In the genomic region with DNA sequence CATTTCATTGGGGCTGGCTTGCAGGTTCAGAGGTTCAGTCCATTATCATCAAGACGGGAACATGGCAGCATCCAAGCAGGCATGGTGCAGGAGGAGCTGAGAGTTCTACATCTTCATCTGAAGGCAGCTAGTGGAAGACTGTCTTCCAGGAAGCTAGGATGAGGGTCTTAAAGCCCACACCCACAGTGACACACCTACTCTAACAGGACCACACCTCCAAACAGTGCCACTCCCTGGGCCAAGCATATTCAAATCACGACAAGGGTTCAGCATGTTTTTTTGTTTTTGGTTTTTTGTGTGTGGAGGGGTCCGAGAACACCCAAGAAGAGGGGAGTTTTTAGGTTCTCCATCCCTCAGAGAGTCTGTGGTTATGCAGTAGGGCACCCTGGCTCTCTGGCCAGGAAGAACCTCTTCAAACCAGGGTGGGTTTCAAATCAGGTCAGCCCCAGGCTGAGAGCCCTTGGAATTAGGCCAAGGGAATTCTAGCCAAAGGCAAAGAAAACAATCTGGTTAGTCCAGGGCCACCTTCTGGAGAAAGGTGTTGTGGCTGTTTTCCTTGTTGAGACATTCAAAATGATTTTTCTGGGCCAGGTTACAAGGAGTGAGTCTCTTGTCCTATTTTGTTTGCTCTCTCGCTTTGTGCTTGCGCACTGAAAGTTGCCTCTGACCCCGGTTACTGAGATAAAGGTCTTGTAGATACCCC, we compare ENCODE assay signal across 27 mouse cellular contexts. TPM values are rescaled to one million over a fixed set of nuclear protein-coding genes. Genes with fewer than 3 reads are reported as not detected.
DNase-seq lines count a peak whose midpoint lies in the region; ATAC-seq and TF ChIP-seq lines count a peak whose summit lies in the region.
"Had no signal": no experiment of that assay in that cellular context is flagged by ENCODE, and none has a peak within 500 bp of the region (broad histone marks: within the 10 kb centered on the region; RNA-seq: fewer than 3 reads in every experiment).

No protein-coding gene starts in this region.

- no peak overlapping the region for H3K9ac ChIP-seq in hindbrain, postnatal 0 days (replicated peaks; ENCODE audit: low read length)
- H3K9ac ChIP-seq in hindbrain, embryonic 11.5 days (ENCODE audit: low read depth, low read length), result no peak overlapping the region
- H3K9ac ChIP-seq: forebrain, embryonic 13.5 days; forebrain, postnatal 0 days; hindbrain, embryonic 14.5 days had no signal

- DNase-seq in cerebellum, adult 9-10 months, result peak; percentile 51
- no peak for DNase-seq in hindbrain, postnatal 0 days (ENCODE audit: low spot score)
- DNase-seq in hindbrain, embryonic 11.5 days (ENCODE audit: low spot score), result no peak
- peak; percentile 38 for DNase-seq in R1 (ENCODE audit: low read depth, low spot score)
- DNase-seq in cerebellum, postnatal 14 days, result peak; percentile 46 to 49
- DNase-seq in layer of hippocampus, postnatal 14 days (ENCODE audit: low spot score in 2 of 2), result no peak
- no peak for DNase-seq in gastrocnemius, postnatal 36 days
- DNase-seq: adrenal gland, adult 2 months; adrenal gland, postnatal 14 days; forebrain, postnatal 0 days; gastrocnemius, adult 2 months; gastrocnemius, postnatal 14 days; heart, adult 2 months; kidney, adult 2 months had no signal

- no peak overlapping the region for H3K27ac ChIP-seq in hindbrain, postnatal 0 days
- no peak overlapping the region for H3K27ac ChIP-seq in hindbrain, embryonic 11.5 days (ENCODE audit: low read depth, low read length)
- H3K27ac ChIP-seq: forebrain, embryonic 10.5 days; forebrain, embryonic 13.5 days; gastrocnemius, adult 2 months; heart, adult 2 months; hindbrain, embryonic 10.5 days; hindbrain, embryonic 14.5 days had no signal

- intact Hi-C loops in gastrocnemius, postnatal 36 days (cut with DNase I), result no loop called here

- WGBS in hindbrain, postnatal 0 days, result 94% methylated on average over 6 of the region's 6 CpGs
- WGBS in hindbrain, embryonic 11.5 days, result 91% methylated on average over 6 of the region's 6 CpGs

- H3K4me2 ChIP-seq in hindbrain, postnatal 0 days (ENCODE audit: low read depth, low read length), result no peak overlapping the region
- no peak overlapping the region for H3K4me2 ChIP-seq in hindbrain, embryonic 11.5 days (replicated peaks; ENCODE audit: low read depth, low read length)
- H3K4me2 ChIP-seq: forebrain, embryonic 13.5 days; heart, embryonic 11.5 days; hindbrain, embryonic 14.5 days had no signal

- no peaks in the 10 kb centered on the region for H3K36me3 ChIP-seq in hindbrain, postnatal 0 days (ENCODE audit: insufficient read depth, low read length)
- no peaks in the 10 kb centered on the region for H3K36me3 ChIP-seq in hindbrain, embryonic 11.5 days (ENCODE audit: control insufficient read depth, insufficient read depth, low read length)
- H3K36me3 ChIP-seq: forebrain, embryonic 10.5 days; G1E; hindbrain, embryonic 10.5 days had no signal

- ATAC-seq in cerebellum, adult (ENCODE audit: insufficient number of reproducible peaks, low FRiP score, low TSS enrichment), result no peak
- no peak for ATAC-seq in hindbrain, postnatal 0 days
- no peak for ATAC-seq in hindbrain, embryonic 11.5 days (ENCODE audit: low FRiP score)
- ATAC-seq: CD4-positive, CD25-positive, alpha-beta regulatory T cell, adult 4 months; forebrain, embryonic 13.5 days; forebrain, postnatal 0 days; intestine, postnatal 0 days; Patski had no signal

- H3K4me3 ChIP-seq in hindbrain, postnatal 0 days (ENCODE audit: low read length), result no peak overlapping the region
- H3K4me3 ChIP-seq in hindbrain, embryonic 11.5 days (ENCODE audit: low read depth, low read length), result no peak overlapping the region
- H3K4me3 ChIP-seq: forebrain, embryonic 10.5 days; forebrain, embryonic 13.5 days; gastrocnemius, adult 2 months; heart, adult 2 months; hindbrain, embryonic 10.5 days had no signal

- no peaks in the 10 kb centered on the region for H3K9me3 ChIP-seq in hindbrain, postnatal 0 days (ENCODE audit: low read length)
- no peaks in the 10 kb centered on the region for H3K9me3 ChIP-seq in hindbrain, embryonic 11.5 days (ENCODE audit: control insufficient read depth, low read length)
- H3K9me3 ChIP-seq: forebrain, embryonic 10.5 days; forebrain, embryonic 13.5 days; G1E; hindbrain, embryonic 10.5 days had no signal

- TF ChIP-seq CTCF in hindbrain, postnatal 0 days (IDR thresholded peaks at IDR 0.05; ENCODE audit: low read depth), result peak; percentile 8; the same call in 1 of the 2 replicates

- H3K4me1 ChIP-seq in hindbrain, postnatal 0 days (ENCODE audit: insufficient read depth, low read length), result 0 out of 2 replicates have a peak, but pooled peaks cover under 1% of the 10 kb centered on the region
- H3K4me1 ChIP-seq in hindbrain, embryonic 11.5 days (replicated peaks; ENCODE audit: control insufficient read depth, insufficient read depth, low read length), result no peaks in the 10 kb centered on the region; the same call in 1 of the 2 replicates

- H3K27me3 ChIP-seq in hindbrain, postnatal 0 days (ENCODE audit: insufficient read depth, low read length), result no peaks in the 10 kb centered on the region
- H3K27me3 ChIP-seq in hindbrain, embryonic 11.5 days (ENCODE audit: control insufficient read depth, insufficient read depth, low read length), result no peaks in the 10 kb centered on the region
- H3K27me3 ChIP-seq: Patski had no signal

RNA-seq across cellular contexts. Expression of gene 6030445D17Rik, which starts 5.4 kb away (rescaled TPM):
- 0.29 and 1.0 TPM in 2 replicates for total RNA-seq in hindbrain, postnatal 0 days (2014; rRNA removed)
- 0.16 and 0.37 TPM in 2 replicates for polyA plus RNA-seq in hindbrain, postnatal 0 days (2015; fragmentation: Nextera tagmentation; extraction: Ambion mirVana)
- polyA plus RNA-seq in hindbrain, embryonic 11.5 days (2014; fragmentation: Nextera tagmentation; extraction: Ambion mirVana), result not detected in 2 replicates
- under 1 TPM; 0.55 to 0.88 TPM for total RNA-seq in layer of hippocampus, postnatal 14 days (2021)
- under 1 TPM; 0.15 to 0.38 TPM for total RNA-seq in gastrocnemius, postnatal 36 days (2021)
- total RNA-seq: adrenal gland, adult 2 months; G1E had no signal
- polyA plus RNA-seq: CD4-positive, CD25-positive, alpha-beta regulatory T cell, adult 4 months; forebrain, embryonic 13.5 days; G1E had no signal

RNA-seq across cellular contexts. Expression of gene Luzp1, which starts 12.9 kb away (rescaled TPM):
- 15.6 and 18.3 TPM in 2 replicates for total RNA-seq in hindbrain, postnatal 0 days (2014; rRNA removed)
- 71.4 and 76.4 TPM in 2 replicates for polyA plus RNA-seq in hindbrain, postnatal 0 days (2015; fragmentation: Nextera tagmentation; extraction: Ambion mirVana)
- 96.6 and 130 TPM in 2 replicates for polyA plus RNA-seq in hindbrain, embryonic 11.5 days (2014; fragmentation: Nextera tagmentation; extraction: Ambion mirVana)
- 10 to 100 TPM; 66.5 to 68.6 TPM for total RNA-seq in layer of hippocampus, postnatal 14 days (2021)
- 10 to 100 TPM; 12.6 to 13.1 TPM for total RNA-seq in gastrocnemius, postnatal 36 days (2021)
- polyA plus RNA-seq: G1E had no signal

RNA-seq across cellular contexts. Expression of gene Htr1d, which starts 33.3 kb away (rescaled TPM):
- total RNA-seq in hindbrain, postnatal 0 days (2014; rRNA removed), result 2.7 and 3.7 TPM in 2 replicates
- polyA plus RNA-seq in hindbrain, postnatal 0 days (2015; fragmentation: Nextera tagmentation; extraction: Ambion mirVana), result 3.6 and 4.0 TPM in 2 replicates
- polyA plus RNA-seq in hindbrain, embryonic 11.5 days (2014; fragmentation: Nextera tagmentation; extraction: Ambion mirVana), result 0.28 and 0.52 TPM in 2 replicates
- total RNA-seq in layer of hippocampus, postnatal 14 days (2021), result 1 to 10 TPM; 1.1 to 1.2 TPM
- not detected for total RNA-seq in gastrocnemius, postnatal 36 days (2021)
- total RNA-seq: adrenal gland, adult 2 months; adrenal gland, postnatal 14 days; gastrocnemius, adult 2 months; gastrocnemius, postnatal 14 days; heart, adult 2 months; heart, postnatal 25 days had no signal
- polyA plus RNA-seq: adrenal gland, adult 2 months; CD4-positive, CD25-positive, alpha-beta regulatory T cell, adult 4 months; G1E; heart, embryonic 11.5 days; heart, embryonic 14.5 days; heart, postnatal 0 days; kidney, adult 2 months had no signal

Comparison
In these comparisons a context has a peak if more than half of its experiments do, and no peak if none do; other contexts are left out.
1. DNase-seq: peak in cerebellum, adult 9-10 months (single experiment), R1 (single experiment) and cerebellum, postnatal 14 days (2 of 2); none in hindbrain, postnatal 0 days (single experiment), hindbrain, embryonic 11.5 days (single experiment), layer of hippocampus, postnatal 14 days (0 of 2) and gastrocnemius, postnatal 36 days (0 of 2).